Mouse (Mus musculus) C2C12 (cell line): ENCODE measurements around the gene Fkbp5.

Source experiments
- CTCF ChIP-seq: IDR thresholded peaks from one replicate; pipeline ENCODE4 v1.5.1; 2011; ENCODE audit not compliant: control insufficient read depth, insufficient read depth, insufficient read length
- MAX ChIP-seq: IDR thresholded peaks from one replicate; pipeline ENCODE4 v1.6.1; 2011; ENCODE audit warnings: mild to moderate bottlenecking, control low read depth
- MYOG ChIP-seq: IDR thresholded peaks from one replicate; pipeline ENCODE4 v1.6.1; 2011; ENCODE audit not compliant: control insufficient read depth, insufficient read length; ENCODE audit errors: extremely low read depth
- USF1 ChIP-seq: IDR thresholded peaks from one replicate; pipeline ENCODE4 v1.6.1; 2011; ENCODE audit warnings: low read depth, mild to moderate bottlenecking, control low read depth, moderate library complexity

DNA sequence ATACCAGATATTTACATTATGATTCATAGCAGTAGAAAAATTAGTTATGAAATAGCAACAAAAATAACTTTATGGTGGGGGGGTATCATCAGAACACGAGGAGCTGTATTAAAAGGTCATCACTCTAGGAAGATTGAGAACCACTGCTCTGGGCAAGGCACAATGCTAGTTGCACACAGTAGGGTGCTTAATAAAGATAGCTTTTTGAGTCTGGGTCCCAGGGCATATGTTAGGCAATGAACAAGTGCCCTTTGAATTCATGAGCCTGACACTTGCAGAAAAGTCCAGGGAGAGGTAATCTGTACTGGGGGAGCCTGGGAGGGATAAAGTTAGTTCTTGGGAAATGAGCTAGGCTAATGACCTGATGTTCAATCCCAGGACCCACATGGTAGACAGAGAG, 4.0 kb downstream of the Fkbp5 start:
- no peak for TF ChIP-seq MYOG
- TF ChIP-seq MAX = no peak
- no peak for TF ChIP-seq USF1
- TF ChIP-seq CTCF = no peak
